Mouse (Mus musculus) splenic B cell, adult 2 months (primary cell): ENCODE results near the gene Ptprcap.

Source experiments
- DNase-seq: peaks from one replicate; pipeline ENCODE4 v3.0.0-alpha.2; 2011; ENCODE audit warnings: low read depth, low spot score
- H3K27me3 ChIP-seq: 2 replicates; pipeline ENCODE4 v1.6.1; 2012; ENCODE audit warnings: mild to moderate bottlenecking, low read length, moderate library complexity, mixed read lengths; ENCODE audit not compliant: control insufficient read depth, poor library complexity, insufficient read depth, severe bottlenecking
- H3K36me3 ChIP-seq: 2 replicates; pipeline ENCODE4 v1.6.1; 2012; ENCODE audit warnings: mild to moderate bottlenecking, low read length, moderate library complexity, mixed read lengths; ENCODE audit not compliant: control insufficient read depth, poor library complexity, insufficient read depth, severe bottlenecking

Ptprcap gene

GRCm38 (mm10) chr19:4201291-4201909 lies 48.0 kb downstream of the Ptprcap start, which contains the start of gene Rad9a:
TSS of gene Rad9a (minus strand) at chr19:4201662.
- H3K36me3 ChIP-seq, result peaks cover 7% of the 10 kb centered on the region
- DNase-seq, result peak; percentile 96
- no peaks in the 10 kb centered on the region for H3K27me3 ChIP-seq

- no peak for DNase-seq
- Histone ChIP-seq H3K36me3 (peaks cover 3% of the 10 kb centered on the region), H3K27me3 (no peaks in the 10 kb centered on the region)
These were observed 48.7 kb downstream of the Ptprcap start for GRCm38 (mm10) chr19:4202149-4202548.

GRCm38 (mm10) chr19:4203148-4203547 lies 49.7 kb downstream of the Ptprcap start:
- Histone ChIP-seq H3K36me3 (peaks cover 2% of the 10 kb centered on the region), H3K27me3 (no peaks in the 10 kb centered on the region)
- peak; percentile 74 for DNase-seq

GRCm38 (mm10) chr19:4203604-4204326 lies 50.4 kb downstream of the Ptprcap start:
- Histone ChIP-seq H3K36me3 (no peaks in the 10 kb centered on the region; the same call in none of the 2 replicates), H3K27me3 (no peaks in the 10 kb centered on the region)
- peak; percentile 62 for DNase-seq

DNA sequence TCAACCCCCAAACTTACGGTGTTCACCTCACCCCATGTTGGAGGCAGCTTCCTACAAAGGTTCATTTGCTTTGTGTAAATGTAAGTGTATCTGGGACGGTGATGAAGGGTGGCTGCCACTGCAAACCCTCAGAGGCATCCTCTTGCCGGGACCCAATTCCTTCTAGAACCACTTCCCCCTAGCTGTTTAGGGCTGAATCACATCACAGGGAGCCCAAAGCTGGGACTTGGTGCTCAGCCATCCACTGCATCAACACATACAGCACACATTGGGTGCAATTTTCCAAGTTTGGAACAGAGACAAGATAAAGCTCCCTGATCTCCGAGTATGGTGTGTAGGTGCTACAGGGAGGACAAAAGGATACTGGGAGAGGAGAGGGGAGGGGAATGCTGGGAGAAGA lies 51.5 kb downstream of the Ptprcap start:
- DNase-seq, result peak; percentile 37
- Histone ChIP-seq H3K27me3 (no peaks in the 10 kb centered on the region), H3K36me3 (no peaks in the 10 kb centered on the region; the same call in 1 of the 2 replicates)
